Comparison of ENCODE assay signal across 22 mouse cellular contexts in the genomic region with DNA sequence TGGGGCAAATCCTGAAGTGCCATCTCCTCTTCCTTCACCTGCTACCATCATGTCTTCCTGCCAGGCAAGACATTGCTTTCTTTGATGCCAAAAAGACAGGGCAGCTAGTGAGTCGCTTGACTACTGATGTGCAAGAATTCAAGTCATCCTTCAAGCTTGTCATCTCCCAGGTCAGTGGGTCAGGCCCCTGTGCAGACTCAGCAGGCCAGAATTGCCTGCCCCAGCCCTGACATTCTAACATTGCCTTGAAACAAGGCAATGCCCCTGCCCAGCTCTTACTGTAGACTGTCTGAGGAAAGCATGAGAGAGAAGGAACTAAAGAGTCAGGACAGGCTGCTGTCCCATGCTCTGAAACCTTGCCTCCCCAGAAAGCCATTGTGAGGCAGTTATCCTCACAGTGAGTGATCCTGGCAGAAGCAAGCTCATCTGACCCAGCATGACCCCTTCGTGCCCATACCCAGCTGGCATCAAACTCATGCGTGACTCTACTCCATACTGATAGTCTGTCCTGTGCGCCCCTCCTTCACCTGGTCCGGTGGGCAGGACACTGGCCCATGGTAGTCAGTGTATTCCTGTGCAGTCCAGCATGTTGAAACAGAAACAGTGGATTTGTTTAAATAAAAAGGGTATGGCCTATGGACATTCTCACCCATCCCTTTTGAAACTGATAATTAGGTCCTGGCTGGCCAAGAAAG. TPM values are rescaled to one million over a fixed set of nuclear protein-coding genes. Genes with fewer than 3 reads are reported as not detected.
"Had no signal": no experiment of that assay in that cellular context is flagged by ENCODE, and none has a peak within 500 bp of the region (broad histone marks: within the 10 kb centered on the region; RNA-seq: fewer than 3 reads in every experiment).

No protein-coding gene starts in this region.

- H3K9ac ChIP-seq: lung, embryonic 14.5 days; midbrain, embryonic 12.5 days; midbrain, embryonic 15.5 days; neural tube, embryonic 13.5 days; neural tube, embryonic 15.5 days had no signal

- DNase-seq: lung, adult 18-20 months; lung, embryonic 14.5 days; lung, postnatal 10 days; lung, postnatal 4 days; retina, postnatal 1 day; right cerebral cortex, adult 18-20 months; right cerebral cortex, postnatal 25 days; right cerebral cortex, postnatal 4 days; spleen, adult 18-20 months; thymus, adult 18-20 months; thymus, postnatal 14 days; thymus, postnatal 36 days had no signal

- H3K27me3 ChIP-seq: midbrain, embryonic 12.5 days; midbrain, embryonic 15.5 days; neural tube, embryonic 13.5 days; neural tube, embryonic 15.5 days had no signal

- H3K4me3 ChIP-seq: midbrain, embryonic 10.5 days; midbrain, embryonic 12.5 days; midbrain, embryonic 15.5 days; myocyte; neural tube, embryonic 13.5 days; neural tube, embryonic 15.5 days had no signal

- H3K4me1 ChIP-seq: midbrain, embryonic 12.5 days; midbrain, embryonic 15.5 days had no signal

- H3K4me2 ChIP-seq: lung, embryonic 14.5 days; midbrain, embryonic 12.5 days; midbrain, embryonic 15.5 days; neural tube, embryonic 13.5 days; neural tube, embryonic 15.5 days had no signal

- H3K27ac ChIP-seq: midbrain, embryonic 10.5 days; midbrain, embryonic 12.5 days; midbrain, embryonic 15.5 days; neural tube, embryonic 13.5 days; neural tube, embryonic 15.5 days had no signal

- H3K9me3 ChIP-seq: midbrain, embryonic 10.5 days; midbrain, embryonic 12.5 days; midbrain, embryonic 15.5 days; neural tube, embryonic 13.5 days; neural tube, embryonic 15.5 days had no signal

RNA-seq across cellular contexts. Expression of a gene that starts 12.1 kb away (rescaled TPM):
- total RNA-seq: megakaryocyte, adult 5-6 weeks; megakaryocyte-erythroid progenitor cell, adult 5-6 weeks had no signal
- polyA plus RNA-seq: liver, embryonic 16.5 days; lung, embryonic 14.5 days; lung, embryonic 16.5 days had no signal
